Mouse (Mus musculus): ENCODE results near the gene Dnttip1. TPM values are rescaled to one million over a fixed set of nuclear protein-coding genes. Genes with fewer than 3 reads are reported as not detected.
"Not testable (repeated sequence)": the region's sequence is repeated elsewhere in the genome, so short reads cannot be mapped to it uniquely, and the experiment has no call there.

Dnttip1 gene
- total RNA-seq, 2 experiments from 2014 or later, result 22.8 to 29.3 TPM

DNA sequence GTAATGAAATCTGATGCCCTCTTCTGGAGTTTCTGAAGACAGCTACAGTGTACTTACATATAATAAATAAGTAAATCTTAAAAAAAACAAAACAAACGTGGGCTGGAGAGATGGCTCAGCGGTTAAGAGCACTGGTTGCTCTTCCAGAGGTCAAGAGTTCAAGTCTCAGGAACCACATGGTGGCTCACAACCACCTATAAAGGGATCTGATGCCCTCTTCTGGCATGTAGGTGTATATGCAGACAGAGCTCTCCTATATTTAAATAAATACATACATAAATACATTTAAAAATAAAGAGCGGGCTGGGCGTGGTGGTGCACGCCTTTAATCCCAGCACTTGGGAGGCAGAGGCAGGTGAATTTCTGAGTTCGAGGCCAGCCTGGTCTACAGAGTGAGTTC lies 52.8 kb downstream of the Dnttip1 start:
- intact Hi-C loops (cut with DNase I), result loop anchor here (5.0 kb wide), 1 partner anchor 116 kb away; no protein-coding TSS in a partner anchor
- not testable (repeated sequence) for DNase-seq

DNA sequence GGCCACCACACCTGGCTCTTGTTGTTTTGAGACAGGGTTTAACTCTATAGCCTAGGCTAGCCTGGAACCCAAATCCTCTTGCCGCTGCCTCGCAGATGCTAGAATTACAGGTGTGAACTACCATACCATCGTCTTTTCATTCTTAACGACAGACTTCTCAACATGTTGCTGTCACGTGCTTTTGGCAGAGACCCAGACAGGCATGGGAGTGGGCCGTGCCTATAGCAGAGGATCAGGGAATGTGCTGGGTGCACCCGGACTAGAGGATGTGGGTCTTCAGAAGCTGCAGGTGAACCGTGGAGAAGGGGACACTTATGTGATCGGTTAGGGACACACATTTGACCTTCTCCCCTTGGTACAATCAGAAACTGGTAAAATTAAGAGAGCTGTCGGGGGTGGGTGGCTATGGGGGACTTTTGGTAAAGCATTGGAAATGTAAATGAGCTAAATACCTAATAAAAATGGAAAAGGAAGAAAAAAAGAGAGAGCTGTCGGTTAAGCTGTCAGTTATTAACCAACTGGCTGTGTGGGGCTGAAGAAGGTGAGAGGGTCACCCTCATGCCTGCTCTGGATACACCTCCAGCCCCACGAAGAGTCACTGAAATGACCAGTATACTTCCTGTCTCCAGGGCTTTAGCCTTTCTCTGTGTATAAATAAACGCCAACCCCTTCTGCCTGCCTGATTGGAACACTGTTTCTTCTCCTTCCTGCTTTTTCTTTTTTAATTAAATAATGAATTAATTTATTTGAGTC lies 54.6 kb downstream of the Dnttip1 start:
- DNase-seq, result no peak
- intact Hi-C loops (cut with DNase I), result no loop called here

DNA sequence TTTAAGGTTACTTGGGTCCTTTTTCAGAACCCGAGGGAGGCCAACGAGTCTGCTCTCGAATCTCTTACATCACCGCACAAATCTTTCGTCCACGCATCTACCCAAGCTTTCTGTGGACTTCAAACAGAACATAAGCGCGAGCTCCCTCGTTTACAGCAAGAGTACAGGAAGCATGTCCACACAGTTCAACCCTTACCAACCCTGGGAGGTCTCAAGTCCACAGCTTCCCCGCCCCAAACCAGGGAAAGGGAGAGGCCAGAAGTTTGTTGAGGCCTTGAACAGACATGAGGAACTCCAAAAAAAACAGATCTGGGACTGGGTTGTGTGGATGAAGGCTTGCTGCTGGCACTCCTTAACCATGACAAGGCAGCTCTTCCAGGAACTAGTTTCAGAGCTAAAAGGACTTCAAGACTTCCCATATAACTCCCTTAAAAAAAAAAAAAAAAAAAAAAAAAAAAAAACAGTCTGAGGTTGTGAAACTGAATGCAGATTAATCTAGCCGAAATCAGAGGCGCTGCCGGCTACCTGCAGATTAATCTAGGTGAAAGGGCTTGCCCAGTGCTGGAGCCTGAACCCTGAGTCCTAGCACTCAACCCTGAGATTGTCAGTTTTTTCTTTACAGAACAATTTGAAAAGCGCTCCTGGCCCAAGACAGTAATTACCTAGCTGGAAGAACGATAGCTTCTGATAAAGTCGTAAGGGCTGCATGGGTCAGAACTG lies 57.6 kb downstream of the Dnttip1 start:
- no peak for DNase-seq
- intact Hi-C loops (cut with DNase I), result no loop called here

DNA sequence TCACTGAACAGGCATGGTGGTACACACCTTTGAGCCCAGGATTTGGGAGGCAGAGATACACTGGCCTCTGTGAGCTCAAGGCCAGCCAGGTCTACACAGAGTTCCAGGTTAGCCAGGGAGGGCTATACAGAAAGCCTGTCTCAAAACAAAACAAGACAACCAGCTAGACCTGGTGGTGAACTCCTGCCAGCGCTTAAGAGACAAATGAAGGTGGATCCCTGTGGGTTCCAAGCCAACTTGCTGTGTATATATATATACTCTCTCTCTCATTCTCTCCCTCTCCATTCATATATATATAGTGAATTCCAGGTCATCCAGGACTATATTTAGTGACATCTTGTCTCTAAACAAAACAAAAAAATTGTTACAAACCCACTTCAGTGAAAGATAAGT lies 58.1 kb downstream of the Dnttip1 start:
- intact Hi-C loops (cut with DNase I), result no loop called here
- DNase-seq, result no peak

DNA sequence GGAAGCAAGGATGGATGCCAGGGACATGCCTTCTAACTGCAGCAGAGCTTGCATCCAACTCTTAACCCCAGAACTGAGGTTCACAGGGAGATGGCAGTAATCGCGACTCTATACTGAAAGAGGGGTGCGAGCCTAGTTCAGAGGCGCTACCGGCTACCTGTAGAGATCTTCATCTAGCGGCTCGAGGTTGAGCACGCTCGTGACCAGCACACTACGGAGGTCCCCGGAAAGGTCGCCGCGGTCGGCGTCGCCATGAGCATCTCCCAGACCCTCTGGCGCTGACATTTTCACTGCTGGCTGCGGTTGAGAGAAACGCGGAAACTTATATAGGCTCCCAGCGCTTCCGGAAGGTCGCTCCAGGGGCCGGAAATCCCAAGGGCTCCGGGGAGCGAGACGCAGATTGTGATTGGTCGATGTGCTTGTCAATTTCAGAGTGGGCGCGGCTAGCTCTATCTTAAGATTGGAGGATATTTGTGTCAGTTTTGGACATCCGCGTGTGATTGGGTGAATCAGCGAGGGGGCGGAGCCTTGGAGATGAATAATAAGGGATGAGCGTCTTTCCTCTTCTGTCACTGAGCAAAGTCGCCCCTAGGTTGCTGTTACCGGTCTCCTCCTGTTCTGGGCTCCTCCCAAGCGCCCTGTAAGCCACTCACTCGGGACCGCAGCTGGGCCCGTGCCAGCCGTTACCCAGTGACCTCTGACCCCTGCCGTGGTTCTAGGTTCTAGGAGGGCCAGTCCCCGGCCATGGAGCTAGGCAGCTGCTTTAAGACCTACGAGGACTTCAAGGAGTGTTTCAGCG lies 58.9 kb downstream of the Dnttip1 start, which contains the start of the genes Acot8 and Zswim3:
Acot8 (minus strand) TSS at position 350 of the 799 bp plus-strand sequence.
Zswim3 (plus strand) TSS at position 566 of the 799 bp plus-strand sequence.
- DNase-seq, result peak; percentile 99
- intact Hi-C loops (cut with DNase I), result loop anchor here (1.0 kb wide), 1 partner anchor 19 kb away; no protein-coding TSS in a partner anchor

DNA sequence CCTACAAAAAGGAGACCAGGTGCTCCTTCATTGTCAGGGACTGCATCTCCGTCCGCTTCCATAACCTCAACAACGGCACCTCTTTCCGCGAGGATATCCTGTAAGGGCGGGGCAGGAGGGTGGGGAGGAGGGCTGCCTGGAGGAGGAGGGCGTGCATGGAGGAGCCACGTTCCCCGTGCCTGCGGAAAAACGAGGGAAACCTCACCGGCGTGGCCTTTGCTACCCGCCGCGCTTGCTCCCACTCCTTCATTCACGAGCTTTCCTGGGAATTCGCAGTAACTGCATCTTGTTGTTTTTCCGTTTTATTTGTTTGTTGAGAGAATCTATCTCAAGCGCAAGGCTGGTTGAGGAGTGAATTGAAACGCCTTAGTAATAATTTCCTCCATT lies 59.5 kb downstream of the Dnttip1 start:
- intact Hi-C loops (cut with DNase I), result loop anchor here (1.0 kb wide), 1 partner anchor 18 kb away; no protein-coding TSS in a partner anchor

DNA sequence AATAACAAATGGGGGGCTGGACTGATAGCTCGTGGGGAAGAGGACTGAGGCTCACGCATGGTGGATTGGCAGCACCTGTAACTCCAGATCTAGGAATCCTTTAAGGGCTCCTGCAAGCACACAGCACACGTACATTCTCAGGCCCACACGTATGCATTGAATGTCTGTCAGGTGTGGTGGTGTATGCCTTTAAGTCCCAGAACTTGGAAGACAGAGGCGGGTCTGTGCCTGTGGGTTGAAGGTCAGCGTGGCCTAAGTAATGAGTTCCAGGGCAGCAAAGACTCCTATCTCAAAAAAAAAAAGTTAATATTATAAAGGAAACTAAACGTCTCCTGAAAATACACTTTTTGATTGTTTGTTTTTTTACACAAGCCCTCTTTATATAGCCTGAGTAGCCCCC lies 60.8 kb downstream of the Dnttip1 start:
- no peak for DNase-seq
- intact Hi-C loops (cut with DNase I), result no loop called here

More for the DNA sequence above, 59.5 kb downstream of the Dnttip1 start:
- no peak for DNase-seq

DNA sequence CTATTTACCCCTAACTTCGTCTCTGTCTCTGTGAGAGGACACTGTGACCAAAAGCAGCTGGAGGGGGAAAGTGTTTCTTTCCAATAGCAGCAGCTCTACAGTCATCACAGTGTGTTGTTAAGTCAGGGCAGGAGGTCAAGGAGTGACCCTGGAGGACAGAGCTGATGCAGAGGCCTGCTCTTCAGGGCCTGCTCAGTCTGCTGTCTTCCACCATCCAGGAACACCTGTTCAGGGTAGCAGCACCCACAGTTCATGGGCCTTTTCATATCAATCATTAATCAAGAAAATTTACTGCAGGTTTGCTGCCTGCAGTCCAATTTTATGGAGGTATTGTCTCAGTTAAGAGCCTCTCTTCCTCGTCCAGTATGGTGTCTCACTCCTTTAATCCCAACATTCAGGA lies 67.8 kb downstream of the Dnttip1 start:
- no peak for DNase-seq
- intact Hi-C loops (cut with DNase I), result no loop called here

DNA sequence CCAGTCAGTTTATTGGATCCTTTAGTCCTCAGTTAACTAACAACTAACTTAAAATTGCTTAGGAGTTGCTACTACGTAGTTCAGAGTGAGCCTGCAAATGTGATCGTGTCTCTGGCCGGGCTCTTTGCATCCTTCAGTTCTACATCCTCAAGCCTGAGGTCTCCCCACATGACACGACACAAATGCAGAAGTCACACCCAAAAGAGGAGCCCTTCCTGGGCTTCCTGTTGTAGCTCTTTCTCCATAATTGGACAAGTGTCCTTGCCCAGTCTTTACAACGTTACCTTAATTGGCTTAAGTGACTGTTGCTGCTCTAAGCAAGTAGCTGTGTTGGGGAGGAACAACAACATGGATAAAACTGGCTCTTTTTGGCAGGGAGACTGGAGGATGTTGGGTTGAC lies 69.6 kb downstream of the Dnttip1 start:
- DNase-seq, result no peak
- intact Hi-C loops (cut with DNase I), result no loop called here

DNA sequence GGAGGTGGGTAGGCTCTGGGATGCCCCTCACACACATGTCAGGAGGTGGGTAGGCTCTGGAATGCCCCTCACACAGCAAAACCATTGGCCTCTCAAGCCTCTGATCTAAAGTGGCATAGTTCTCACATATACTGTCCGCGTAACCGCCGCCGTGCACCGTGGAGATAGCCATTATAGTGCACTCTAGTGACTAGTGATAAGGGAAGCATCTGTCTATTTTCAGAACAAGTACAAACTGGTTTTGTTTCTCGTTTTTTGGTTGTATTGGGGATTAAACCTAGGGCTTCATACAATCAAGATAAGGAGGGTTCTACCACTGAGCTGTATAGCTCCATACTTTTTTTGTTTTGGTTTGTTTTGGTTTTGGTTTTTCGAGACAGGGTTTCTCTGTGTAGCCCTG lies 70.0 kb downstream of the Dnttip1 start:
- intact Hi-C loops (cut with DNase I), result no loop called here

DNA sequence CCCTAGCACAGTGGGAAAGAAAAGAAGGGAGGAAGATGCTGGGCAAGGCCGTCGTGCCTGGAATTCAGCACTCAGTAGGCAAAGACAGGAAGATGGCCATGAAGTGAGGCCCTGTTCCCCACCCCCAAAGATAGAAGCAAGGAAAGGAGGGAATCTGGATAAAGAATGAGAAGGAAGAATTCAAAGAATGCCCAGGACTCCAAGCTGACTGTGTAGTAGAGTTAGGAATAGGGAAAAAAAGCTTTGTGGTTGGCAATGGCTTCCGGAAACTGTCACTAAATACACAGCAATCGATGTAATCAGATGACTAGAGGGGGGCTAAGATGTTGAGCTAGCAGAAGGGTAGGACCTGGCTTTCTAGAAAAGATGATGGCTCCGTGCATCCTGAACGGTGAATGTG lies 71.4 kb downstream of the Dnttip1 start:
- DNase-seq, result no peak
- intact Hi-C loops (cut with DNase I), result no loop called here

More for the DNA sequence above, 70.0 kb downstream of the Dnttip1 start:
- DNase-seq, result no peak

DNA sequence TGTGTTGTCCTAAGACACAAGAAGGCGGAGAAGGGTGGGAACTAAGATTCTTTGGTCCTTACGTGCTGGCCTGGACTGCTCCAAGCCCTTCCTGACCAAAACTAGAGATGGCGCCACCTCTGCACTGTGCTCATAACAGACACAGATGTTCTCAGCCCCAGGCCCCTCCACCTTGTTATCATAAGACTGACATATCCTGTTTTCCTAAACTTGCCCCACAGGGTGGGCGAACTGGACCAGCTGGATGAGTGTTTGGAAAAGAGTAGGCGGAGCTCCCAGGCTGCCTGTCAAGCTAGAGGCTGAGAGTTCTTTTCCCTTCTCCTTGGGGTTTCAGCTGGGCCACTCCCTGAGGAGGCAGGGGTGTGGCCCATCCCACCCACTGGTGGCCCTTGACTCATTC lies 71.9 kb downstream of the Dnttip1 start:
- intact Hi-C loops (cut with DNase I), result no loop called here

More for the DNA sequence above, 71.9 kb downstream of the Dnttip1 start:
- no peak for DNase-seq

Other genes starting within 250 kb of the Dnttip1 start
- 10 to 100 TPM; 34.2 to 35.6 TPM for gene Pigt, start 248.5 kb upstream of the Dnttip1 start, total RNA-seq (2021)
- gene Wfdc2, start 183.6 kb upstream of the Dnttip1 start, total RNA-seq (2021), result 1 to 10 TPM; 1.0 to 1.2 TPM
- not detected for gene Spint3, start 172.5 kb upstream of the Dnttip1 start, total RNA-seq (2021)
- under 1 TPM in 1 of 2 experiments, not detected in 1; 0.53 TPM for gene Wfdc6a, start 160.5 kb upstream of the Dnttip1 start, total RNA-seq (2021)
- gene Eppin, start 152.4 kb upstream of the Dnttip1 start, total RNA-seq (2021), result not detected
- not detected for gene Wfdc6b, start 132.5 kb upstream of the Dnttip1 start, total RNA-seq (2021)
- not detected for gene Wfdc8, start 132.4 kb upstream of the Dnttip1 start, total RNA-seq (2021)
- gene Wfdc16, start 107.2 kb upstream of the Dnttip1 start, total RNA-seq (2021), result not detected
- gene Wfdc10, start 89.9 kb upstream of the Dnttip1 start, total RNA-seq (2021), result not detected
- gene Wfdc9, start 89.4 kb upstream of the Dnttip1 start, total RNA-seq (2021), result not detected
- not detected for gene Wfdc11, start 71.9 kb upstream of the Dnttip1 start, total RNA-seq (2021)
- not detected for gene Wfdc13, start 60.9 kb upstream of the Dnttip1 start, total RNA-seq (2021)
- gene Spint4, start 47.5 kb upstream of the Dnttip1 start, total RNA-seq (2021), result not detected
- gene Spint5, start 30.7 kb upstream of the Dnttip1 start, total RNA-seq (2021), result not detected
- not detected for gene Wfdc3, start 52 bp upstream of the Dnttip1 start, total RNA-seq (2021)
- 1 to 10 TPM; 2.5 to 3.1 TPM for gene Ube2c, start 23.9 kb downstream of the Dnttip1 start, total RNA-seq (2021)
- gene Tnnc2, start 34.0 kb downstream of the Dnttip1 start, total RNA-seq (2021), result not detected
- 10 to 100 TPM; 23.4 to 29.0 TPM for gene Snx21, start 39.8 kb downstream of the Dnttip1 start, total RNA-seq (2021)
- 10 to 100 TPM; 10.4 to 13.0 TPM for gene Acot8, start 58.9 kb downstream of the Dnttip1 start, total RNA-seq (2021)
- 1 to 10 TPM; 2.5 to 2.7 TPM for gene Zswim3, start 59.1 kb downstream of the Dnttip1 start, total RNA-seq (2021)
- 1 to 10 TPM; 4.2 to 4.5 TPM for gene Zswim1, start 76.7 kb downstream of the Dnttip1 start, total RNA-seq (2021)
- gene Spata25, start 82.6 kb downstream of the Dnttip1 start, total RNA-seq (2021), result under 1 TPM; 0.46 to 0.78 TPM
- 100 to 1,000 TPM; 103 to 106 TPM for gene Ctsa, start 86.9 kb downstream of the Dnttip1 start, total RNA-seq (2021)
- 10 to 100 TPM; 46.2 to 51.4 TPM for gene Neurl2, start 87.5 kb downstream of the Dnttip1 start, total RNA-seq (2021)
- gene Pltp, start 111.7 kb downstream of the Dnttip1 start, total RNA-seq (2021), result 10 to 100 TPM; 40.3 to 46.3 TPM
- gene Pcif1, start 133.3 kb downstream of the Dnttip1 start, total RNA-seq (2021), result 10 to 100 TPM; 34.1 to 34.5 TPM
- gene Zfp335, start 165.8 kb downstream of the Dnttip1 start, total RNA-seq (2021), result 10 to 100 TPM in 1 of 2 experiments, 1 to 10 TPM in 1; 8.5 to 10.0 TPM
- gene Mmp9, start 194.8 kb downstream of the Dnttip1 start, total RNA-seq (2021), result under 1 TPM; 0.87 to 0.97 TPM
- under 1 TPM; 0.33 to 0.87 TPM for gene Slc12a5, start 214.8 kb downstream of the Dnttip1 start, total RNA-seq (2021)

Measured in heart, postnatal 36 days (tissue).